Mouse (Mus musculus): ENCODE measurements around the gene Mrpl54.

Mrpl54 gene

GRCm38 (mm10) chr10:81294442-81294841 is 27.7 kb upstream of the Mrpl54 start:
- no peak for DNase-seq (ENCODE audit: low spot score in 2 of 2)

DNA sequence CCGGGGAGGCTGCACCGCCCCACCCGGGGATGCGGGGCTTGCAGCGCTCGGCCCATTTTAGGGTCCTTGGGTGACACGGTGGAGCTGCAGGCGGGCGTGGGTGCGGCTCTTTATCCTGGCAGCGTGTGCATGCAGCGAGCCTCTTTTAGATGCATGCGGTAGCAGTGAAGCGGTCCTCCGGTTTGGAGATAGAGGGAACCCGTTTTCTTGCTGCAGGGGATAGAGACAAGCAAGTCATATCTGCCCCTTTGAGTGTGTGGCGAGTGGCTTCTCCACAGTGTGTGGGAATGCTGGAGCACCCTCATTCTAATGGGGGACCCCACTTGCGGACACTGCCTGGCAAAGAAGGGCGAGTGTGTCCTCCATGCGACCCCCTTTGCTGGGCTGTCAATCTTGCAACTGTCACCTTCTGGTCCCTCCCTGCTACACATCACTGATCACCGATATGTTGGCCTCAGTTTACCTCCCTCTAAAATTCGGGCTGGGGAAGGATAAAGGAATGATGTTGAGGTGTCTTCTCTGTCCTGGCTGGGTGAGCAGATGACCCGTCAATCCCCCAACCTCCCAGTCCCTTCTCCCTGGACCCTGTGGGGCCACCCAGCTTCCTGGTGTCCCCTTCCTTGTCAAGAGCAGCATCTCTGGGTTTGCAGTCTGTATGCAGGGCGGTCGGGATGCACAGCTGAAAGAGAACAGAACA is 26.7 kb upstream of the Mrpl54 start:
- no peak for DNase-seq (ENCODE audit: low spot score in 2 of 2)

GRCm38 (mm10) chr10:81292554-81293333 is 26.0 kb upstream of the Mrpl54 start, which contains the start of gene Pip5k1c:
TSS of gene Pip5k1c (plus strand) at chr10:81292963.
- DNase-seq (ENCODE audit: low spot score in 2 of 2): peak; percentile 99

DNA sequence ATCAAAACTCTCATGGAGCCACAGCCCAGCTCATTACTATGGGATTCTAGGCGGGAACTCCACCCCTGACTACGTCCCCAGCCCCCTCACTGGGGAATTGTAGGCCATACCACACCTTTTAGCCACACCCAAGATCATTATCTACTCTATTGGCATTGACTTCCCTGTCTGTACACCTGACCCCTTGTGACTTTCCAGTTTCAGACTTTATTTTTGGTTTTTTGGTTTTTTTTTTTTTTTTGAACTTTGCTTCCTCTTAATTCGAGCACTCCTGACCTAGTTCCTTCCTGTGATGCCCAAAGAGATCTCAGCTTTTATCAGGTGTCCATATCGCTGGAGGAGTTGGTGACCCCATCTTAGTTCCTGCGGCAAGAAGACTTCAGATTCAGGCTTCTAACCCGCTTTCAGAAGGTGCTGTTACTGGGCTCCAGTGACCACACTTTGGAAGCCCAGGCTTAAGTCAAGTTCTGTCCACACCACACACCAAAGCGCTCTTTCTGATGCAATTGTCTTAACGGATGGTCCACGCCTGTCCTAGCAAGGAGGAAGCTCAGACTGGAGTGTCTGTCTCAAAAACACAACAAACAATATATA is 24.9 kb upstream of the Mrpl54 start, which contains the start of gene Tjp3:
Gene Tjp3, minus strand, starts transcription at position 71 of the 594 bp plus-strand sequence.
- no peak for DNase-seq (ENCODE audit: low spot score in 2 of 2)

GRCm38 (mm10) chr10:81290698-81291460 is 24.1 kb upstream of the Mrpl54 start:
- no peak for DNase-seq (ENCODE audit: low spot score in 2 of 2)

GRCm38 (mm10) chr10:81289811-81290210 is 23.1 kb upstream of the Mrpl54 start:
- DNase-seq (ENCODE audit: low spot score in 2 of 2): no peak

DNA sequence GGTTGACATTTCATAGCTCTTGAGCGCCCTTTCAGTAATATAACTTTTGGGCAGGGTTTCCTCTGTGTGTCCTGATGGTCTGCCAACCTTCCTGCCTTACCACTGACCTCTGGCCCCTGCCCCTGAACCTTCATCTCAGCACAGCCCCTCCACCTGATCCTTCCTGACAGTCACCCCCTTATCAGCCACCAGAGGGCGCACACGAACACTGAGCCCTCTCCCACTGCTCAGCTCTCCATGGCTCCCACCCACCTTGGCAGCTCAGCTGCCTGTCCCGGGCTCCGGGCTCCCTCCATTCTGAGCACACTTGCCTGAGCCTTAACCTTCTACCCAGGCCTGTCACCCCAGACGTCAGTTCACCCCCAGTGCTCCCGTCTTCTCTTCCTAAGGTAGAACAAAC is 22.5 kb upstream of the Mrpl54 start:
- DNase-seq (ENCODE audit: low spot score in 2 of 2): peak in 1 of 2 experiments; percentile 61

DNA sequence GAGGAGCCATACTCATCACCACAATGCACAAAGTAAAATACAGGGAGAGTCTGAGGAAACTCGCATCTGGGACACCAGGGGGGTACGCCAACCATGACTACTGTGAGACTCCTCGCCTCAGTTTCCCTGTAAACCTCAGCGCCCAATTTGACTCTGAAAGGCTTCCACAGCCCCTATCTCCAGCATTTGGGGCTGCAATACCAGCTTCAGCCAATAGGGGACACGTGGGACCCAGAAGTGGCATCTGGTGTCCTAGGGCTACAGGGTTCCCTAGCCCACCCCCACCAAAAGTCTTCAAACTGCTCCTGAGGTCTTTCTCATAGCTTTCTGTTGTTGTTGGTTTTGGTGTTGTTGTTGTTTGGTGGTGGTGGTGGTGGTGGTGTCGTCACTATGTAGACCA is 21.9 kb upstream of the Mrpl54 start:
- DNase-seq (ENCODE audit: low spot score in 2 of 2): peak in 1 of 2 experiments; percentile 66

DNA sequence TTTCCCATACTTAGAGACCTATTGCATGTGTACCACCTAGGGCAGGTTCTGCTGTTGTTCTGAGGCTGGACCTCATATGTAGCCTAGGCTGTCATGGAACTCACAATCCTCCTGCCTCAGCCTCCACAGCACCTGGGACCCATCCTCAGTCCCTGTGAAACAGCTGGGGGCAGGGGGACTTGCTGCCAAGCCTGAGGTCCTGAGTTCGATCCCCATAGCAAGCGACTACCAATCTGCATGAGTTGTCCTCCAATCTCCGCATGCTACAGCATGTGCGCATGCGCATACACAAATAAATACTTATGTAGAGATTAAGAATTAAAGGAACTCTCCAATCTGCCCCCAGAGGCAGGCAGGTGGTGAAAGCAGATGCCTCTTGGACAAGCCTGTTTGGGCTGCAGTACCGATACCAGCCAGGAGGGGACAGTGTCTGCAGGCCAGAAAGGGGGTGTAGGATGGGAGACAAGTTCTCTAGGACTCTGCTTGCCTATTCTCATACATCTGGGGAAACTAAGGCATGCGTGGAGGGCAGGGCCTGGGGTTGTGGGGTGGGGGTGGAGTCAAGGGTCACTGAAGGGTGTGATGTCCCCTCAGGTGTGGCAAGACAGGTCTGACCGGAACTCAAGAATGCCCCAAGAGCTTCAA is 20.9 kb upstream of the Mrpl54 start:
- DNase-seq (ENCODE audit: low spot score in 2 of 2): peak; percentile 58 to 81

DNA sequence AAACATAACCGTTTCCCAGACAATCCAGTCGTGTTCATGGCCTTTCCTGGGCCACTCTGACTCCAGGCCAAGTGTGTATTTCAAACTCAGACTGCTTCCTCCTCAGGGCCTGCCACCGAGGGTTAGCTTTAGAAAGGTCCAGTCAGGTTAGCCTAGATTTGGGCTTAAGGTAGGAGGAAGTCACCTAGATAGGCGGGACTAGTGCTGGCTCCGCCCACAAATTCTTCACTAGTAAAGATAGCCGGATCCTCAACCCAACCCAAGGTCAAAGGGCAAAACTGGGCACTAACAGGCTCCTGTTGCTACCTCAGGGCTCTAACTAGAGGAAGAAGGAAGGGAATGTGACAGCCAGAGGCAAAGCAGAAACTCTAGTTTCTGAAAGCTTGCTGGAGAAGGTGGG is 19.9 kb upstream of the Mrpl54 start:
- no peak for DNase-seq (ENCODE audit: low spot score in 2 of 2)

DNA sequence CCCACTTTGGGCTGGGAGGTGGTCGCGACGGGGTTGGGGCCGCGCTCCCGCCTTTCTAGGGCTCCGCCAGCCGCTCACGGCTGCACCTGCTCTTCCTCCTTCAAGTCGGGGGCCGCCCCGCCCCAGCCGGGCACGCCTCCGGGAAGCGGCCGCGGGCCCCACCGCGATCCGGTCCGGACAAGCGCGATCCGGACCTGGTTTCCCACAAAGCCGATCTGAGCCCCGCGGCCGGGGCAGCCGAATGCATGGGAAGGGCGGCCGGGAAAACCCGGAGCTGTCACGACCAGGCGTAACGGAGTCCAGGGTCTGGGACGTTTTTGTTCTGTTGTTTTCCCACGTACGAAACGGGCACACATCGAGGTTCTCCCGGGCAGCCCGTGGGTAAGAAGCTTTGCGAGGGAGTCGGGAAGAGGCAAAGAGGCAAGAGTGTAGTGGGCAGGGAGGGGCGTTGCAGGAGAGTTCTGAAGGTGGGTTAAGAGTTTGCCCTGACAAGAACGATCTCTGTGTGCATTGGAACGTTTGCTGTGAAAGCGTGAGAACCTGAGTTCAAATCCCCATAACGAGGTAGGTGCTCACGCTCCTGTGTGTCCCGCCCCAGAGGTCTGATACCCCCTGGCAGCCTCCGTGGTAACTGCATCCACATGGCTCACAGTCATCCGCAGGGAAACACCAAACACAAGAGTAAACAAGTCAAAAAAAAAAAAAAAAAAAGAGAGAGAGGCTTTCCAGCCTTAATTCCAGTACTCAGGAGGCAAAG is 19.1 kb upstream of the Mrpl54 start:
- peak; percentile 83 to 90 for DNase-seq (ENCODE audit: low spot score in 2 of 2)

- DNase-seq (ENCODE audit: low spot score in 2 of 2): no peak
Measured at GRCm38 (mm10) chr10:81284719-81285118, 18.0 kb upstream of the Mrpl54 start.

- DNase-seq (ENCODE audit: low spot score in 2 of 2): no peak
Measured at GRCm38 (mm10) chr10:81284189-81284588, 17.5 kb upstream of the Mrpl54 start.

DNA sequence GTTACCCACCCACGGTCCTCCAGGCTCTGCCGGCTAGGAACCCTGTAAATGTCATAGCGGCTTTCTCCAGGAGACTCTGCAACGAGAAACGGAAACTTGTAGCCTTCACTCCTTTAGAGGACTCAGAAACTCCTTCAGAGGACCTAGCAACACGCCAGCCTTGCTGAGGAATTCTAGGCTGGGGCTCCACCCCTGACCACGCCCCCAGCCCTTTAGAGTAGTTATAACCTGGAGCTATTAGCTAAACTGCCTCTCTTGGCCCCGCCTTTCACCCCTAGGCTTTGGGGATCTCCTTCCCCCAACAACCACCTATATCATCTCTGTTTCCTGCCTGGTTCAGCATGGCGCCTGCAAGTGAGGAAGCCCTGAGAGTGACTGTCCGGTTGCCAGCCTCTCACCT is 12.8 kb upstream of the Mrpl54 start:
- no peak for DNase-seq (ENCODE audit: low spot score in 2 of 2)

- no peak for DNase-seq (ENCODE audit: low spot score in 2 of 2)
Measured at GRCm38 (mm10) chr10:81277676-81278075, 10.9 kb upstream of the Mrpl54 start.

DNA sequence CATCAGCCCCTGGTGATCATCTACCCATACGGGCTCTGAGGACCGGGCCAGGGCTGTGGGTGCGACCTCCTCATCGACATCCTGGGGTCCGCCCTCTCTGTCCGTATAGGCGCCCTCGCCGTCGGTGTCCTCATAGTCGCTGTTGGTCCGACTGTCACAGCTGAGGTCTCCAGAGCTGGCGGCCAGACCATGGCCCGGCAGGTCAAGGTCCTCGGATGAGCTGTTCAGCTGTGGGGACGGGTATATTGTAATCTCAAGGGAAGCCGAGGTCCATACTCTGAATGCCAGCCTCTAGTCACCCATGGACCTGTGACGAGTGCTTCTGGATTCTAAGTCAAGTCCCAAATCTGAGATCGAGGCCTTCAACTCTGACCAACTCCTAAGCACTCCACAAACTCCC is 7.1 kb upstream of the Mrpl54 start:
- DNase-seq (ENCODE audit: low spot score in 2 of 2): no peak

DNA sequence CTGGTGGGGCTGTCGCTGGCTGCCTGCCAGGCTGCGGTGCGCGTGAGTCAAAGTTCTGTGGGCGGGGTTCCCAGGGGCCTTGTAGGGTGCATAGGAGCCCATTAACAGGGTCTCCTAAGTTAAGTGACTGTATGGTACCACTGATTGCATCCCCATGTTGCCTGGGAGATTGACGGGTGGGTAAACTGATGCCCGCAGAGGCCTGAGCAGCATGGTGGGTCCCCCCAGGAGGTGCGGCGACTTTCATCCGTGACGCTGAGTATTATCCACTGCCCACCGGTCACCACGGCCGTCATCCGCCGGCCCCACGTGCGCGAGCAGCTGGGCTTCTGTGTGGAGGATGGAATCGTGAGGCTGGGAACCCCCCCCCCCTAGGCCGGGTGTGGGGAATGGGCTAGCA is 5.6 kb upstream of the Mrpl54 start:
- DNase-seq (ENCODE audit: low spot score in 2 of 2): no peak

DNA sequence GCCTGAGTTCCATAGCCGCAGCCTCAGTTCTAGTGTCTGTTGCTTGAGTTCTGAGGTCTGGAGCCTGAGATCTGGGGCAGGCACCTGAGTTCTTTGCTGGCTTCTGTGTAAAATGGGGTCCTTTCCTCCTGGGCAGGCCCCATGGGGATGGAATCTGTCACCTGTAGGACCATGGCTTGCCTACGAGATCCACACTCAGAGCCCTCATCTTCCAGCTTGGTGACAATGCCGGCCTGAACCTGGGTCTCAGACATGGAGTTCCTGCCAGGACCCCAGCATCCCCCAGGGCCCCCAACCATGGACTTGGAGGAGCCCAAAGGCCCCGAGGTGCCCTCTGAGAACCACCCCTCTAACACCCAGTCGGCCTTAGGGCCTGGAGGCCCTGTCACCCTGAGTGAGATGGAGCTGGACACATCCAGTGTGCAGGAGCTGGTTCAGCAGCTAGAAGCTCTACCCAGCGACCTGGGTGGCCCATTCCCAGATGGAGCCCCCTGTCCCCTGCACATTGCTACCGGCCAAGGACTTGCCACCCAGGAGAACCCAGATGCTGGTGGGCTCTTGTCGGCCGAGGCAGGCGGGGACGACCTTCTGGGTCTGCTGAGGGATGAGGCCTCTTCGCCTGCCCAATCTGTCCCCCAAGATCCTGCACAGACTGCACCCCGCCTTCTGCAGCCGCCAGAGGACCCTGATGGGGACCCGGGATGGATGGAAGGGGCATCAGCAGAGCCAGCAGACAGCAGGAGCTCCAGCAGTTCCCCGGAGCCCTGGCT is 2.1 kb upstream of the Mrpl54 start:
- DNase-seq (ENCODE audit: low spot score in 2 of 2): no peak

DNA sequence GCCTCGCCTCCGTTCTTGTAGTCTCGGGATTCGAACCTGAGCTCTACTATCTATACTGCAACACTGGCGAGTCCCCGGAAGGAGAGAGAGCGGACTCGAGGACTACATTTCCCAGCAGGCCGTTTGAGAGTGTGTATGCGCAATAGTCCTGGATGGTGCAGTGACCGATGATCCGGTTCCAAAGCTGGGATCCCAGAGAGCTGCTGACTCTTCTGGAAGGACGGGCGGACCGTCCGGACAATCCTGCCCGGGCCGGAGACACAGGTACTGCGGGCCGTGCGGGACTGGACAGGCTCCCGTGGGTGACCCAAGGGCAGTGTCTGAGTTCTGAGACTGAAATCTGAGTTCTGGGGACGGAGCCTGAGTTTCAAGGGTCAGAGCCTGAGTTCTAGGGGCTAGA is 1.3 kb upstream of the Mrpl54 start:
- peak; percentile 34 to 62 for DNase-seq (ENCODE audit: low spot score in 2 of 2)

GRCm38 (mm10) chr10:81265540-81265939 is 1.2 kb downstream of the Mrpl54 start:
- no peak for DNase-seq (ENCODE audit: low spot score in 2 of 2)
